Mouse (Mus musculus): ENCODE data around the gene Xpc. TPM values are rescaled to one million over a fixed set of nuclear protein-coding genes. Genes with fewer than 3 reads are reported as not detected.
A peak's percentile ranks its signal among the peaks of the same experiment; 100 is the strongest.

Gene Xpc
- polyA plus RNA-seq (2016; fragmentation: Nextera tagmentation; extraction: Ambion mirVana): 23.6 and 23.7 TPM in 2 replicates

- H3K4me1 ChIP-seq (replicated peaks): peaks cover 30% of the 10 kb centered on the region
- peak within 1 kb of the TSS; percentile 76 for H3K4me3 ChIP-seq
- WGBS: under 1% methylated on average over 80 of the region's 80 CpGs
- peak; percentile 98 for DNase-seq (ENCODE audit: low spot score)
- no peaks in the 10 kb centered on the region for H3K9me3 ChIP-seq
- peak within 1 kb of the TSS; percentile 93 for H3K27ac ChIP-seq
- no peaks in the 10 kb centered on the region for H3K27me3 ChIP-seq (ENCODE audit: insufficient read depth, poor library complexity, severe bottlenecking)
- peaks cover 50% of the 10 kb centered on the region for H3K36me3 ChIP-seq
Measured at GRCm38 (mm10) chr6:91515545-91516449, at the start of gene Xpc, which contains the start of gene Lsm3. Gene Xpc (minus strand): TSS chr6:91515888. Gene Lsm3 (plus strand): TSS chr6:91515928.

GRCm38 (mm10) chr6:91563031-91563430, 47.3 kb upstream of the Xpc start:
- H3K4me3 ChIP-seq: no peak overlapping the region
- H3K36me3 ChIP-seq: no peaks in the 10 kb centered on the region
- DNase-seq (ENCODE audit: low spot score): no peak
- no peaks in the 10 kb centered on the region for H3K9me3 ChIP-seq
- H3K27me3 ChIP-seq (ENCODE audit: insufficient read depth, poor library complexity, severe bottlenecking): no peaks in the 10 kb centered on the region
- H3K4me1 ChIP-seq (replicated peaks): peaks cover 12% of the 10 kb centered on the region; the same call in 1 of the 2 replicates
- WGBS: 87% methylated on average over 3 of the region's 3 CpGs
- H3K27ac ChIP-seq: no peak overlapping the region

- H3K4me3 ChIP-seq: no peak overlapping the region
- 96% methylated on average over 3 of the region's 3 CpGs for WGBS
- H3K4me1 ChIP-seq (replicated peaks): peaks cover 9% of the 10 kb centered on the region; the same call in 1 of the 2 replicates
- no peaks in the 10 kb centered on the region for H3K27me3 ChIP-seq (ENCODE audit: insufficient read depth, poor library complexity, severe bottlenecking)
- H3K27ac ChIP-seq: no peak overlapping the region
- H3K36me3 ChIP-seq: no peaks in the 10 kb centered on the region
- DNase-seq (ENCODE audit: low spot score): no peak
- no peaks in the 10 kb centered on the region for H3K9me3 ChIP-seq
Measured at GRCm38 (mm10) chr6:91560186-91560585, 44.5 kb upstream of the Xpc start.

- Histone ChIP-seq H3K4me1 (replicated peaks) (peaks cover 9% of the 10 kb centered on the region; the same call in 1 of the 2 replicates), H3K9me3 (no peaks in the 10 kb centered on the region), H3K4me3 (no peak overlapping the region), H3K36me3 (no peaks in the 10 kb centered on the region), H3K27ac (no peak overlapping the region), H3K27me3 (ENCODE audit: insufficient read depth, poor library complexity, severe bottlenecking) (no peaks in the 10 kb centered on the region)
- DNase-seq (ENCODE audit: low spot score): no peak
- 85% methylated on average over 4 of the region's 4 CpGs for WGBS
Measured at GRCm38 (mm10) chr6:91559371-91559770, 43.7 kb upstream of the Xpc start.

- Histone ChIP-seq H3K4me1 (replicated peaks) (peaks cover 9% of the 10 kb centered on the region; the same call in 1 of the 2 replicates), H3K36me3 (no peaks in the 10 kb centered on the region), H3K27me3 (ENCODE audit: insufficient read depth, poor library complexity, severe bottlenecking) (no peaks in the 10 kb centered on the region), H3K27ac (0 out of 2 replicates have a peak overlapping the region, but pooled peaks have one; percentile 16), H3K9me3 (no peaks in the 10 kb centered on the region), H3K4me3 (no peak overlapping the region)
- no peak for DNase-seq (ENCODE audit: low spot score)
- 64% methylated on average over 1 of the region's 1 CpGs for WGBS
Measured at GRCm38 (mm10) chr6:91558565-91558964, 42.9 kb upstream of the Xpc start.

- DNase-seq (ENCODE audit: low spot score): no peak
- Histone ChIP-seq H3K4me3 (no peak overlapping the region), H3K27me3 (ENCODE audit: insufficient read depth, poor library complexity, severe bottlenecking) (no peaks in the 10 kb centered on the region), H3K9me3 (no peaks in the 10 kb centered on the region), H3K36me3 (no peaks in the 10 kb centered on the region), H3K27ac (no peak overlapping the region), H3K4me1 (replicated peaks) (peaks cover 13% of the 10 kb centered on the region; the same call in 1 of the 2 replicates)
- WGBS: 69% methylated on average over 3 of the region's 3 CpGs
Measured at GRCm38 (mm10) chr6:91552693-91553092, 37.0 kb upstream of the Xpc start.

- WGBS: 96% methylated on average over 3 of the region's 3 CpGs
- Histone ChIP-seq H3K9me3 (no peaks in the 10 kb centered on the region), H3K4me1 (replicated peaks) (peaks cover 13% of the 10 kb centered on the region; the same call in 1 of the 2 replicates), H3K27ac (peak overlapping the region; percentile 59), H3K36me3 (no peaks in the 10 kb centered on the region), H3K4me3 (no peak overlapping the region), H3K27me3 (ENCODE audit: insufficient read depth, poor library complexity, severe bottlenecking) (no peaks in the 10 kb centered on the region)
- DNase-seq (ENCODE audit: low spot score): no peak
Measured at GRCm38 (mm10) chr6:91551671-91552070, 36.0 kb upstream of the Xpc start.

- Histone ChIP-seq H3K9me3 (no peaks in the 10 kb centered on the region), H3K27me3 (ENCODE audit: insufficient read depth, poor library complexity, severe bottlenecking) (no peaks in the 10 kb centered on the region), H3K4me3 (no peak overlapping the region), H3K36me3 (no peaks in the 10 kb centered on the region), H3K27ac (no peak overlapping the region), H3K4me1 (replicated peaks) (peaks cover 22% of the 10 kb centered on the region)
- WGBS: 73% methylated on average over 5 of the region's 5 CpGs
- peak; percentile 49 for DNase-seq (ENCODE audit: low spot score)
Measured at GRCm38 (mm10) chr6:91549621-91550020, 33.9 kb upstream of the Xpc start.

- no peaks in the 10 kb centered on the region for H3K9me3 ChIP-seq
- H3K4me1 ChIP-seq (replicated peaks): peaks cover 35% of the 10 kb centered on the region
- H3K27me3 ChIP-seq (ENCODE audit: insufficient read depth, poor library complexity, severe bottlenecking): no peaks in the 10 kb centered on the region
- DNase-seq (ENCODE audit: low spot score): no peak
- WGBS: 59% methylated on average over 1 of the region's 1 CpGs
- no peak overlapping the region for H3K27ac ChIP-seq
- H3K4me3 ChIP-seq: no peak overlapping the region
- H3K36me3 ChIP-seq: no peaks in the 10 kb centered on the region
Measured at GRCm38 (mm10) chr6:91547313-91547712, 31.6 kb upstream of the Xpc start.

- no peak overlapping the region for H3K27ac ChIP-seq
- H3K9me3 ChIP-seq: no peaks in the 10 kb centered on the region
- peaks cover 38% of the 10 kb centered on the region for H3K4me1 ChIP-seq (replicated peaks)
- no peak for DNase-seq (ENCODE audit: low spot score)
- H3K36me3 ChIP-seq: no peaks in the 10 kb centered on the region
- H3K27me3 ChIP-seq (ENCODE audit: insufficient read depth, poor library complexity, severe bottlenecking): no peaks in the 10 kb centered on the region
- H3K4me3 ChIP-seq: no peak overlapping the region
- 55% methylated on average over 9 of the region's 9 CpGs for WGBS
Measured at GRCm38 (mm10) chr6:91546241-91546884, 30.7 kb upstream of the Xpc start.

- Histone ChIP-seq H3K36me3 (no peaks in the 10 kb centered on the region), H3K27me3 (ENCODE audit: insufficient read depth, poor library complexity, severe bottlenecking) (no peaks in the 10 kb centered on the region), H3K27ac (peak overlapping the region; percentile 62; the same call in 1 of the 2 replicates), H3K9me3 (no peaks in the 10 kb centered on the region), H3K4me1 (replicated peaks) (peaks cover 31% of the 10 kb centered on the region), H3K4me3 (no peak overlapping the region)
- DNase-seq (ENCODE audit: low spot score): no peak
- WGBS: 86% methylated on average over 5 of the region's 5 CpGs
Measured at GRCm38 (mm10) chr6:91543056-91543455, 27.4 kb upstream of the Xpc start.

- H3K9me3 ChIP-seq: no peaks in the 10 kb centered on the region
- no peak for DNase-seq (ENCODE audit: low spot score)
Measured at GRCm38 (mm10) chr6:91541276-91541675, 25.6 kb upstream of the Xpc start.

More at GRCm38 (mm10) chr6:91541276-91541675, 25.6 kb upstream of the Xpc start:
- Histone ChIP-seq H3K36me3 (no peaks in the 10 kb centered on the region), H3K27ac (no peak overlapping the region; the same call in 1 of the 2 replicates), H3K4me1 (replicated peaks) (peaks cover 27% of the 10 kb centered on the region), H3K4me3 (no peak overlapping the region), H3K27me3 (ENCODE audit: insufficient read depth, poor library complexity, severe bottlenecking) (no peaks in the 10 kb centered on the region)
- 69% methylated on average over 3 of the region's 3 CpGs for WGBS

All from hindbrain, embryonic 10.5 days (tissue).